Mouse (Mus musculus) C2C12 (cell line): ENCODE results near the gene Xrcc1.

Source experiments
- CEBPB ChIP-seq: IDR thresholded peaks from one replicate; pipeline ENCODE4 v1.6.1; 2011; ENCODE audit warnings: low read depth, mild to moderate bottlenecking, control low read depth, moderate library complexity
- CTCF ChIP-seq: IDR thresholded peaks from one replicate; pipeline ENCODE4 v1.5.1; 2011; ENCODE audit not compliant: control insufficient read depth, insufficient read depth, insufficient read length
- FOSL1 ChIP-seq: IDR thresholded peaks from one replicate; pipeline ENCODE4 v1.8.0; 2011; ENCODE audit warnings: mild to moderate bottlenecking, low read length; ENCODE audit not compliant: poor library complexity, insufficient read depth, severe bottlenecking
- MAX ChIP-seq: IDR thresholded peaks from one replicate; pipeline ENCODE4 v1.6.1; 2011; ENCODE audit warnings: mild to moderate bottlenecking, control low read depth
- MYOD1 ChIP-seq: IDR thresholded peaks from one replicate; pipeline ENCODE4 v1.6.1; 2011; ENCODE audit warnings: low read depth; ENCODE audit not compliant: control insufficient read depth, insufficient read length
- MYOG ChIP-seq: IDR thresholded peaks from one replicate; pipeline ENCODE4 v1.6.1; 2011; ENCODE audit not compliant: control insufficient read depth, insufficient read length; ENCODE audit errors: extremely low read depth
- USF1 ChIP-seq: IDR thresholded peaks from one replicate; pipeline ENCODE4 v1.6.1; 2011; ENCODE audit warnings: low read depth, mild to moderate bottlenecking, control low read depth, moderate library complexity

- no peak for TF ChIP-seq CTCF
- no peak for TF ChIP-seq CEBPB
- TF ChIP-seq USF1, result no peak
- TF ChIP-seq MYOD1, result no peak
- TF ChIP-seq MYOG, result no peak
- TF ChIP-seq MAX, result no peak
- no peak for TF ChIP-seq FOSL1
Observed at GRCm38 (mm10) chr7:24598121-24598520, 52.0 kb downstream of the Xrcc1 start.
